Comparison of ENCODE assay signal across 8 mouse cellular contexts in the genomic region with DNA sequence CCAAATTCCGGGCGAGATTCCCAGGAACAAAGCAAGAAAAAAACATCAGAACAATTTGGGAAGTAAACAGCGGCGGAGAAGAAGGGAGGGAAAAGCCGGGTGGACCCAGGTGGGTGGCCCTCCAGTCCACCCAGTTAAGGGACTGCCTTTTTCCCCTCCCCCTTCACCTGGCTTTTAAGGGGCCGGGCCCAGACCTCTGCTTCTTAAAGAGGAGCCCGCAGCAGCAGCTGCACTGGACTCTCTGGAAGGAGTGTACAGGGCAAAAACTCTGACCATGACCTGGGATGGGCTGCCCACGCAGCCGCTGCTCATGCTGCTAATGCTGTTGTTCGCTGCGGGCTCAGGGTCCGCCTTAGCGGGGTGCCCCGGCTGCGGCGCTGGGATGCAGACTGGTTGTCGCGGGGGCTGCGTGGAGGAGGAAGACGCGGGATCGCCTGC. TPM values are rescaled to one million over a fixed set of nuclear protein-coding genes. Genes with fewer than 3 reads are reported as not detected.
A peak's percentile ranks its signal among the peaks of the same experiment; 100 is the strongest.
DNase-seq lines count a peak whose midpoint lies in the region; ATAC-seq lines count a peak whose summit lies in the region.

A gene (plus strand): TSS at position 89 of the 438 bp plus-strand sequence.

- peak within 1 kb of the TSS; percentile 12; the same call in 1 of the 2 replicates for H3K9ac ChIP-seq in forebrain, embryonic 11.5 days (ENCODE audit: low read length)
- no peak within 1 kb of the TSS; the same call in 1 of the 2 replicates for H3K9ac ChIP-seq in forebrain, embryonic 16.5 days (replicated peaks; ENCODE audit: low read depth, low read length)
- peak within 1 kb of the TSS; percentile 42 for H3K9ac ChIP-seq in midbrain, embryonic 13.5 days (replicated peaks)

- H3K27me3 ChIP-seq in forebrain, embryonic 11.5 days (ENCODE audit: control insufficient read depth, insufficient read depth, low read length), result peaks cover 23% of the 10 kb centered on the region
- H3K27me3 ChIP-seq in forebrain, embryonic 16.5 days (replicated peaks; ENCODE audit: control insufficient read depth, insufficient read depth, low read length), result peaks cover 28% of the 10 kb centered on the region
- peaks cover 44% of the 10 kb centered on the region for H3K27me3 ChIP-seq in midbrain, embryonic 13.5 days

- H3K9me3 ChIP-seq in forebrain, embryonic 11.5 days (ENCODE audit: control insufficient read depth, low read length), result no peaks in the 10 kb centered on the region
- no peaks in the 10 kb centered on the region for H3K9me3 ChIP-seq in forebrain, embryonic 16.5 days (ENCODE audit: control insufficient read depth, low read length)
- no peaks in the 10 kb centered on the region for H3K9me3 ChIP-seq in midbrain, embryonic 13.5 days

- peak within 1 kb of the TSS; percentile 3 for H3K4me2 ChIP-seq in forebrain, embryonic 11.5 days (ENCODE audit: low read depth, low read length, severe bottlenecking)
- no peak within 1 kb of the TSS for H3K4me2 ChIP-seq in forebrain, embryonic 16.5 days (ENCODE audit: low read length)
- peak within 1 kb of the TSS; percentile 38 for H3K4me2 ChIP-seq in midbrain, embryonic 13.5 days (replicated peaks)

- H3K36me3 ChIP-seq in forebrain, embryonic 11.5 days (ENCODE audit: control insufficient read depth, insufficient read depth, low read length), result no peaks in the 10 kb centered on the region
- H3K36me3 ChIP-seq in forebrain, embryonic 16.5 days (ENCODE audit: control insufficient read depth, insufficient read depth), result no peaks in the 10 kb centered on the region
- no peaks in the 10 kb centered on the region for H3K36me3 ChIP-seq in midbrain, embryonic 13.5 days

- H3K4me1 ChIP-seq in forebrain, embryonic 11.5 days (replicated peaks; ENCODE audit: control insufficient read depth, insufficient read depth, low read length), result no peaks in the 10 kb centered on the region; the same call in 1 of the 2 replicates
- H3K4me1 ChIP-seq in forebrain, embryonic 16.5 days (replicated peaks; ENCODE audit: control insufficient read depth, insufficient read depth, low read length), result no peaks in the 10 kb centered on the region
- peaks cover 7% of the 10 kb centered on the region for H3K4me1 ChIP-seq in midbrain, embryonic 13.5 days (replicated peaks)

- intact Hi-C loops in left cerebral cortex, postnatal 14 days (cut with DNase I), result no loop called here

- no peak for ATAC-seq in forebrain, embryonic 11.5 days (replicated peaks; ENCODE audit: low FRiP score)
- no peak for ATAC-seq in forebrain, embryonic 16.5 days
- ATAC-seq in midbrain, embryonic 13.5 days, result no peak

- DNase-seq in forebrain, embryonic 11.5 days (ENCODE audit: low spot score), result no peak
- peak; percentile 25 for DNase-seq in adrenal gland, postnatal 10 days
- peak; percentile 50 to 58 for DNase-seq in heart, adult 18-20 months
- DNase-seq in left cerebral cortex, postnatal 14 days (ENCODE audit: low spot score in 2 of 2), result no peak
- DNase-seq in embryo, embryonic 9.5 days (ENCODE audit: extremely low spot score), result no peak
- no peak for DNase-seq in cerebellum, adult 11-12 months

- no peak within 1 kb of the TSS for H3K27ac ChIP-seq in forebrain, embryonic 11.5 days (ENCODE audit: low read depth, low read length)
- no peak within 1 kb of the TSS for H3K27ac ChIP-seq in forebrain, embryonic 16.5 days (ENCODE audit: low read length)
- no peak within 1 kb of the TSS for H3K27ac ChIP-seq in midbrain, embryonic 13.5 days

- no peak within 1 kb of the TSS for H3K4me3 ChIP-seq in forebrain, embryonic 11.5 days (ENCODE audit: low read depth, low read length)
- no peak within 1 kb of the TSS for H3K4me3 ChIP-seq in forebrain, embryonic 16.5 days (replicated peaks; ENCODE audit: low read length)
- H3K4me3 ChIP-seq in midbrain, embryonic 13.5 days (replicated peaks), result peak within 1 kb of the TSS; percentile 20

- WGBS in forebrain, embryonic 11.5 days, result 3% methylated on average over 22 of the region's 22 CpGs
- WGBS in forebrain, embryonic 16.5 days, result 6% methylated on average over 22 of the region's 22 CpGs
- 3% methylated on average over 22 of the region's 22 CpGs for WGBS in midbrain, embryonic 13.5 days

RNA-seq across cellular contexts. Expression of the gene that starts here (rescaled TPM):
- polyA plus RNA-seq in forebrain, embryonic 11.5 days (2014; fragmentation: Nextera tagmentation; extraction: Ambion mirVana), result 0.33 TPM in 1 of 2 replicates, not detected in the other
- polyA plus RNA-seq in forebrain, embryonic 16.5 days (2015; fragmentation: Nextera tagmentation; extraction: Ambion mirVana), result 2.2 and 2.4 TPM in 2 replicates
- total RNA-seq in adrenal gland, postnatal 10 days (2021), result 10 to 100 TPM; 40.3 to 48.1 TPM
- total RNA-seq in heart, adult 18-20 months (2021), result 10 to 100 TPM; 23.3 to 39.7 TPM
- total RNA-seq in left cerebral cortex, postnatal 14 days (2021), result 10 to 100 TPM; 11.9 to 13.5 TPM
- polyA plus RNA-seq in midbrain, embryonic 13.5 days (2015; fragmentation: Nextera tagmentation; extraction: Ambion mirVana), result 0.72 and 0.81 TPM in 2 replicates

Comparison
In these comparisons a context has a peak if more than half of its experiments do, and no peak if none do; other contexts are left out.
1. DNase-seq: peak in adrenal gland, postnatal 10 days (single experiment) and heart, adult 18-20 months (2 of 2); none in forebrain, embryonic 11.5 days (single experiment), left cerebral cortex, postnatal 14 days (0 of 2), embryo, embryonic 9.5 days (single experiment) and cerebellum, adult 11-12 months (single experiment).